Mouse (Mus musculus): ENCODE data around the gene Gab2.

- TF ChIP-seq POLR2A (IDR thresholded peaks at IDR 0.05; ENCODE audit: insufficient read length, low read depth) (no peak), CEBPB (IDR thresholded peaks at IDR 0.05; ENCODE audit: insufficient read depth, poor library complexity, severe bottlenecking) (no peak), REST (IDR thresholded peaks at IDR 0.05; ENCODE audit: insufficient read depth, insufficient read length) (no peak), TCF12 (IDR thresholded peaks at IDR 0.05; ENCODE audit: insufficient read depth, poor library complexity, severe bottlenecking) (no peak), USF1 (IDR thresholded peaks at IDR 0.05; ENCODE audit: low read depth) (no peak), POLR2AphosphoS2 (IDR thresholded peaks at IDR 0.05; ENCODE audit: insufficient read length, low read depth) (no peak), SRF (IDR thresholded peaks at IDR 0.05; ENCODE audit: control insufficient read depth, insufficient read length, low read depth) (no peak), MYOG (IDR thresholded peaks at IDR 0.05; ENCODE audit: control insufficient read depth in 1 of 3, insufficient read depth in 1 of 3, insufficient read length in 2 of 3, low read depth in 2 of 3) (no peak)
Observed at GRCm38 (mm10) chr7:97348318-97348717, 266.9 kb downstream of the Gab2 start.

All from myocyte (in vitro differentiated cells).